Mouse (Mus musculus) ovary, adult 18-20 months (tissue): ENCODE data around the gene Sowahb.
"Not testable (repeated sequence)": the region's sequence is repeated elsewhere in the genome, so short reads cannot be mapped to it uniquely, and the experiment has no call there.

Experiments
- DNase-seq: peaks from one replicate; pipeline ENCODE4 v3.0.0; 2022; ENCODE audit warnings: low spot score, mixed read lengths

The Sowahb gene

GRCm38 (mm10) chr5:93042831-93043687, 1.8 kb downstream of the Sowahb start:
- DNase-seq: no peak

- no peak for DNase-seq
These were observed 2.8 kb downstream of the Sowahb start for GRCm38 (mm10) chr5:93042031-93042430.

DNA sequence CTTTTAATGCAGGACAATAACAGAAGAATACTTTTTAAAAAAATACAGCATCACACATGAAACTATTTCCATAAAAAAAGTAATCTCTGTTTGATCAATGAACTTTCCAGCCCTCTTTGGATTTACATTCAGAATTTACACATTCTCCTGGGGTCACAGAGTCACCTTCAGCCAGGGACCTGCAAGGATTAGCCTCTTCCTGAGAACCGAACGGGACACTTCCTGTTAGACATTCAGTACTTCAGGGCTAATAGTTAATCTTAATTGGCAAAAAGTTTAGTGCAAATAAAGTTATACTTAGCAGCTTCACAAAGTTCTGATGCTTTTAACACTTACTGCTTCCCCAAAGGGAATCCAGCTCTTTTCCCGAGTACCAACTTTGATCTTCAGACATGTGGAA, 3.5 kb downstream of the Sowahb start:
- no peak for DNase-seq

GRCm38 (mm10) chr5:93040095-93040494, 4.7 kb downstream of the Sowahb start:
- no peak for DNase-seq

GRCm38 (mm10) chr5:93036254-93036653, 8.6 kb downstream of the Sowahb start:
- no peak for DNase-seq

DNA sequence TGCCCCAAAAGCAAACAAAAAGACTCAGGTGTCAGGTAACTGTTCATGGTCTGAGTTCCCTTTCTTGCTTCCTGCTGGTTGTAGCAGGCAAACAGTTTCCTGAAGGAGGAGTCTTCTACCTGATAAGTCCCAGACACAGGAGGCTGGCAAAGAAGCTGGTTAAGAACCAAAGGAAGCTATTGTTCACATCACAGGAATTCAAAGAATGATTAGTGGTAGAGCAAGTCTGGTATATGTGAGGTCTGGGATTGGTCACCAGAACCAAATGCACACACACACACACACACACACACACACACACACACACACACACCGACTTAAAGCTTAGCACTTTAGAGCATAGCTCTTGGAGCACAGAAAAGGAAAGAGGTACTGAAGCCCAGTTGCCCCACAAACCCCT, 9.5 kb downstream of the Sowahb start:
- DNase-seq: no peak

DNA sequence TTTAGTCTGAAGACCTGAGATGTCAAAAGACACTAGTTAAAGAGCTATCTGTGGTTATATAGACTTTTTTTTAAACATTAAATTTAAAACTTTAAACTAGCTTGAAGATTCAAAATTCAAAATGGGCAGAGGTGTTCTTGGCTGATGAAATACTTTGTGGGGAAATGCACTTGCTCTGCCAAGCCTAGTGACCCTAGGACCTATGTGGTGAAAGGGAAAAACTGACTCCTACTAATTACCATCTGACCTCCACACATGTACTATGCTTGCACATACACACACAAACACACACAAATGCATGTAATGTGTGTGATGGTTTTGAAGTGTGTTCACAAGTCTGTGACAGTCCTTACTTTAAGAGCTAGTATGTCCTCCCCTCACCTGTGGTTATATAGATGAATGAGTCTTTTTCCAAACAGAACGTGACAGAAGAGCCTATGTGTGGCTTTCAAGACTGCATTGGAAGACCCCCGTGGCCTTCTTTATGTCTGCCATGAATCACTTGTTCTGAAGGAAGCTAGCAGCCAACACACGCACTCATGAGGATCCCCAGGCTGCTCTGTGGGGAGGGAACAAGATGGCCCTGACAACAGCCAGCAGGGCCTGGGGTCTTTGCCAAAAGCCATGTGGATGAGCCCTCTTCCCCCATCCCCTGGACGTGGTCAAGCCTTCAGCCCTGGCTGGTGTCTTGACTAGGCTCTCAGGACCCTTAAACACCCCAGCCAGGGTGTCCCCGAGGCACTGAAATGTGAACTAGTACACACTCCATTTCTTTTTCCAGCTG, 11.5 kb downstream of the Sowahb start:
- no peak for DNase-seq

DNA sequence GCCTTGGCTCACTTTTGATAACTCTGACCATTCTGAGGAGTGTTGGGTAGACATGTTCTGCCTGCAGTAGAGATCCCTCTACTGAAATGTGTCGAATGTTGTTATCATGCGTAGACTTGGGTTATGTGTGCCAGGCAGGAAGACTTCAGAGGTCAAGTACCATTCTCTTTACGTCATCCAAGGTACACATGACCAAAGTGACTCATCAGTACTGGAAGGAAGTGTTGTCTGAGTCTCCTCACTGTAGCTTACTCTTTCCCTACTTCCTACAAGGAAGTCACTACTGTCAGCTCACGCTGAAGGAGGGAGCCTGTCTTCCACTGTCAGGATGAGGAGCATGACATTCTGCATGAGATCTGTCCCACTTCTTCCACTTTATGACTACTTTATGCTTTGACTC, 12.2 kb downstream of the Sowahb start:
- DNase-seq: no peak

DNA sequence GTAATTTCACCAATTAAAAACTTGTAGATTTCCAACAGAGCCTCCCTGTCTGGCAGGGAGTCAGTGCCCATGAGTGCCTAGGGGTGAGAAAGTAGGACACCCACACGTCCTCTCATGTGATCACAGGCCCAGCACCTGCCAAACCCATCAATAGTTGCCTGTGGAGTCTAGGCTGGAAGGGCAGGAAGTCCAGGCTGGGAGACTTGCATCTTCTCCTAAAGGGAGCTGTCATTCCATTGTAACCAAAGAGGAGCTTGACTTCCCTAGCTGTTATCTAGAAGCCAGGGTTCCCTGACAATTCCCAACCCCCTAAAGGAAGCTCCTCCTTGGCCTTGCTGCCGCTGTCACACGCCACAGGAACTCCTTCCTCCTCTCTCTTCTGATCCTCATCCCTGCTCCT, 14.0 kb downstream of the Sowahb start:
- DNase-seq: no peak

- no peak for DNase-seq
These were observed 14.4 kb downstream of the Sowahb start for GRCm38 (mm10) chr5:93030411-93030810.

- DNase-seq: no peak
These were observed 17.6 kb downstream of the Sowahb start for GRCm38 (mm10) chr5:93027120-93027675.

DNA sequence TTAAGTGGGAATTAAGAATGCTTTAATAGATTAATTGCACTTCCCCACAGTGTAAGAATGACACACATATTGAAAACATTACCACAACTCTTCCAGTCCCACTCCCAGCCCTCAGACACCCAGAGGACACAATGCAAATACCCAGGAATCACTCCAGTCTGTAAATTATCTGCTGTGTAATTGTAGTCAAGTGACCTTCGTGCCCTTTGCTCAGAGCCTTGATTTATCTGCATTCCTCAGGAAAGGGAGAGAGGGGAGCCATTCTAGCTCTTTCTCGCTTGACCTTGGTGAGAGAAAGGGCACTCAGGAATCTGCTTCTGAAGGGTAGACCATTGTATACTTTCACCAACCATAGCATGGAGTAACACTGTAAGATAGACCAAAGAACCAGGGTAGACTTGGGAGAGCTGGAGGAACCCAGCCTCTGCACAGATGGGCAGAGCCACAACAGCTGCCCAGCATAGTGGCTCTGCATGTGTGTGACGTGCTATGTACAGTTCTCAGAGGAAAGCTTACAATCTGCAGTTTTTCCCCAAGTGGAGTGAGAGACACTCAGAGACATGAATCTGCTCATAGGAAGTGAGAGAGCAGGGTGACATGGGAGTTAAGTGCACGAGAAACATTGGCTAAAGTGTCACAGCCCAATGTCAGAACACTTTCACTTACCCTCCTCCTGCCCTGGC, 18.2 kb downstream of the Sowahb start:
- DNase-seq: no peak

- no peak for DNase-seq
These were observed 20.0 kb downstream of the Sowahb start for GRCm38 (mm10) chr5:93024754-93025280.

DNA sequence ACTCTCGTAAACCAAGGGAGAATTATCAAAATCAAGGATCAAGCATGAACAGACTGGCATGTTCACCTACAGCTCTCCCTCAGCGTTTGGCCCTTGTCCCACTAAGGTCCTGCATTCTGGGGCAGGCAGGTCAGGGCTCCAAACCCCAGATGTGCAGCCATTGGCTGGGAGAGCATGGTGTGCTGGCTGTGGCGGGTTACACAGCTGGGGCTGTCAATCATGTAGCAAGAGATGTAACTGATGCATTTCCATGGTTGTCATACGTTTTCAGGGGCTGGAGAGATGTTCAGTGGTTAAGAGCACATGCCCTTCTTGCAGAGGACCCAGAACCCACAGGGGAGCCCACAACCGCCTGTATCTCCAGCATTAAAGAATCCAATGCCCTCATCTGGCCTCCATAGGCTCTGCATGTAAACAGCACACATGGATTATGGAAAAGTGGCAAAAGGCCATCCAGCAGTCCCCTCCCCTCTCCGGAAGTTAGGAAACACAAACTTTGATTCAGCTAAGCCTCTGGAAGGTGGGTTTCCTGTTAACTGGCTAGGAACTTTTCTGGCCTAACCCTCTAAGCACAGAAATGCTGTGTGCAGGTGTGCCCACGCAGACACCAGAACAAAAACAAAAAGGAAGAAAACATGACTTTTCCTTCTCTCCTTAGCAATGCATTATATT, 22.6 kb downstream of the Sowahb start:
- no peak for DNase-seq

DNA sequence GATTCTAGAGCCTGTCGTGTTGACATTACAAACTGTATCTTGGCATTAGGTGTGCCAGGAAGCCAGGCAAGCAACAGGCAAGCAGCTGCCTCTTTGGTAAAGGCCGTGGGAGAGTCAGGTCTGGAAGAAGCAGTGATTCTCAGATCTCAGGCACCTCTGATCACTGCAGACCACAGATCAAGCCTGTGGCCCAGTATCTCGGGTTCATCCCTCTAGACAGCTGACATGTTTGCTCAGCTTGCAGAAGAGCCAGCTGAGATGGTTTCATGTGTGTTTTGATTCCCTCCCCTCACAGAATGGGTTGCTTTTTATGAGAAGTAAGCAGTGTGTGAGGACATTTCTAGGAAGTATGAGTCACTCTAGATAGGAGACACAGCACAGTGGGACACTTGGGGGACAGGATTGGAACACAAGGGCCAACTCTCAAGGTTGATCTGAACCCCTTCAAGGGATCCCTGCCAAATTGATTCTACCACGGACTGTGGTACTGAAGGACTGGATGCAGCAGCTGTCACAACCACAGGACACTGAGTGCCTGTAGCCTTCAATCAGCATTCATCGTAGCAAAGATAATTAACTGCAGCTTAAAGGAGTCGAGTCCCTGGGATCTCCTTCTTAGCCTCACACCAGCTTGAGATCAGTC, 24.7 kb downstream of the Sowahb start:
- no peak for DNase-seq

DNA sequence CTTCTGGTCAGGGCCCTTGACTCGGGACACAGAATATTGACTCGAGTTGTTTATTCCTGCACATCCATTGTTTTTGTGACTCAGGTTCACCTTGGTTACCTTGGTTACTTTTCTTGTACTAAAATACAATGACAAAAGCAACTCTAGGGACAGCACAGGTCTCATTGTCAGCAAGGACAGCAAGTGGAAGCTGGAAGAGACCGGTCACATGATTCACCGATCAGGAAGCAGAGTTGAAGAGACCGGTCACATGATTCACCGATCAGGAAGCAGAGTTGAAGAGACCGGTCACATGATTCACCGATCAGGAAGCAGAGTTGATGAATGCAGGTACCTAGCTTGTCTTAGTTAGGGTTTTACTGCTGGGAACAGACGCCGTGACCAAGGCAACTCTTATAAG, 25.6 kb downstream of the Sowahb start:
- not testable (repeated sequence) for DNase-seq

GRCm38 (mm10) chr5:93017678-93018077, 27.1 kb downstream of the Sowahb start:
- no peak for DNase-seq

DNA sequence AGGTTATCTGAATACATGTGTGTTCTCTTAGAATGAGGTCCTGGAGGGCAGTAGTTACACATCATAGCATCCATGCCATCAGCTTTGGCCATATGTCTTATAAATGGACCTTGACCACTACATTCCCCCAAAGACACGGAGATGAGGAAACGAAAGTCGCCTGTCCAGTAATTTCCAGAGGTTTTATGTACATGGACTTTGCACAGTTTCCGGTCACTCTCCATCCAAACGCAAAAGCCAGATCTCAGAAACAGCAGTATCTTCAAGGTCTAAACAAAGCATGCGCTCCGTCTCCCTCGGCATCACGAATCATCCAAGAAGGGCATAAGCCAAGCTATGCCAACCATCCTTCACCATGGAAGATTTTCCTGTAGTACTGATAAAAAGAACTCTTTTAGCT, 36.6 kb downstream of the Sowahb start:
- no peak for DNase-seq

GRCm38 (mm10) chr5:93005815-93006341, 38.9 kb downstream of the Sowahb start:
- DNase-seq: peak; percentile 38

DNA sequence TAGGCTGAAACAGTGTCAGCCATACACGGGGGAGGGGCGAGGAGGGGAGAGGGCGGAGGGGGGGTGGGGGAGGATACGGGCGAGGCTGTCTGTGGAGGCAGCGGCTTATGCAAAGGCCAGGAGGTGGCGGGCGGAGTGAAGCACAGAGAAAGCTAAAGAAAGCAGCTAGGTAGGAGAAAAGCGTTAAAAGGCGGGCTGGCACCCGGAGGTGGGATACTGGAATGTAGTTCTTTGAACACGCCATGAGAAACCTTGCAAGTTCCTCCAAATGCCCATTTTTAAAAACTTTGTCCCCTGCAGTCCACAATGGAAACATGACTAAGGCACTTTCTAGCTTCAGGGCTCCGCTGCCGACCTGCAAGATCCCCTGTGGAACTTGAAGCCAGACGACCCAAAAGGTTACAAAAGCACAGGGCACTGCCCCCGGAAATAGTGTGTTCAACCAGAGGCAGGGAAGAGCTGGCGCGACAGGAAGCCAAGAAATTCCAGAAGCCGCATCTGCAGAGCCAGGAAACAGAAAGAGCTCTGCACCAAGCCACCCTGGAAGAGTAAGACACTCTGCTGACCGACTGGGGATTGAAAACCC, 39.5 kb downstream of the Sowahb start:
- DNase-seq: peak; percentile 38
